Mouse (Mus musculus): Measurements from ENCODE around the gene Glg1. TPM values are rescaled to one million over a fixed set of nuclear protein-coding genes. Genes with fewer than 3 reads are reported as not detected.

Glg1 gene
- total and polyA plus RNA-seq, 3 experiments, result 15.9 to 37.2 (median 34.3) TPM

- TF ChIP-seq NRF1 (IDR thresholded peaks at IDR 0.05; ENCODE audit: insufficient read depth, low read depth, low read length, poor library complexity, severe bottlenecking), result no peak
- TF ChIP-seq E2F4 (IDR thresholded peaks at IDR 0.05; ENCODE audit: borderline replicate concordance, low read depth, low read length), result no peak
- no peak for TF ChIP-seq ZKSCAN1 (IDR thresholded peaks at IDR 0.05; ENCODE audit: low read depth, low read length)
- no peak for TF ChIP-seq UBTF (IDR thresholded peaks at IDR 0.05; ENCODE audit: borderline replicate concordance, insufficient read depth, low read depth, low read length)
- no peak for TF ChIP-seq ETS1 (IDR thresholded peaks at IDR 0.05; ENCODE audit: low read depth, low read length)
- no peak for TF ChIP-seq GABPA (IDR thresholded peaks at IDR 0.05; ENCODE audit: low read depth, low read length)
- no peak for TF ChIP-seq KAT2A (conservative IDR thresholded peaks at IDR 0.05; ENCODE audit: low read depth, low read length)
- no peak for TF ChIP-seq HCFC1 (IDR thresholded peaks at IDR 0.05; ENCODE audit: low read depth, low read length)
- no peak for TF ChIP-seq MAX (IDR thresholded peaks at IDR 0.05; ENCODE audit: low read length)
- TF ChIP-seq ZC3H11A (IDR thresholded peaks at IDR 0.05; ENCODE audit: low read depth, low read length), result no peak
- TF ChIP-seq MYB (IDR thresholded peaks at IDR 0.05; ENCODE audit: low read depth, low read length), result no peak
- no peak for TF ChIP-seq RAD21 (IDR thresholded peaks at IDR 0.05; ENCODE audit: low read depth, low read length)
- TF ChIP-seq MAZ (IDR thresholded peaks at IDR 0.05; ENCODE audit: low read depth, low read length), result no peak
- no peak for TF ChIP-seq MAFK (IDR thresholded peaks at IDR 0.05; ENCODE audit: borderline replicate concordance, low read depth, low read length)
- TF ChIP-seq MYC (IDR thresholded peaks at IDR 0.05; ENCODE audit: low read depth, low read length), result no peak
- no peak for TF ChIP-seq BHLHE40 (IDR thresholded peaks at IDR 0.05; ENCODE audit: borderline replicate concordance, low read depth, low read length)
- TF ChIP-seq SIN3A (IDR thresholded peaks at IDR 0.05; ENCODE audit: low read length), result no peak
- no peak for TF ChIP-seq SMC3 (IDR thresholded peaks at IDR 0.05; ENCODE audit: low read depth, low read length)
- no peak for TF ChIP-seq POLR2AphosphoS2 (IDR thresholded peaks at IDR 0.05; ENCODE audit: low read length)
- TF ChIP-seq POLR2AphosphoS5 (IDR thresholded peaks at IDR 0.05; ENCODE audit: borderline replicate concordance, low read depth, low read length), result no peak
- Histone ChIP-seq H3K9me3 (replicated peaks; ENCODE audit: insufficient read depth, low read length) (no peaks in the 10 kb centered on the region), H3K4me1 (ENCODE audit: control insufficient read depth in 1 of 2, insufficient read depth in 2 of 2, low read length in 2 of 2) (no peaks in the 10 kb centered on the region), H3K9ac (ENCODE audit: control insufficient read depth, low read depth, low read length, poor library complexity, severe bottlenecking) (no peak overlapping the region), H3K79me2 (ENCODE audit: control insufficient read depth, insufficient read depth, low read length, poor library complexity) (no peaks in the 10 kb centered on the region), H3K27me3 (ENCODE audit: control insufficient read depth in 1 of 2, insufficient read depth in 2 of 2, low read length in 2 of 2) (no peaks in the 10 kb centered on the region), H3K36me3 (ENCODE audit: control insufficient read depth in 1 of 2, insufficient read depth in 2 of 2, low read length in 2 of 2) (peaks cover 0 to 2% of the 10 kb centered on the region in 2 experiments; a peak in 1 of 4 replicates), H3K27ac (ENCODE audit: control insufficient read depth, low read depth, low read length) (no peak overlapping the region), H3K4me3 (ENCODE audit: control insufficient read depth in 1 of 2, insufficient read depth in 1 of 2, low read depth in 2 of 2, low read length in 2 of 2) (no peak overlapping the region)
- no peak for DNase-seq (ENCODE audit: low read depth, low spot score)
These were observed 128.3 kb downstream of the Glg1 start for GRCm38 (mm10) chr8:111130756-111131155.

- peaks cover 0 to 13% of the 10 kb centered on the region in 2 experiments; a peak in 2 of 4 replicates for H3K36me3 ChIP-seq (ENCODE audit: control insufficient read depth in 1 of 2, insufficient read depth in 2 of 2, low read length in 2 of 2)
- DNase-seq (ENCODE audit: low read depth, low spot score), result no peak
These were observed 139.5 kb downstream of the Glg1 start for GRCm38 (mm10) chr8:111119481-111119880.

More at GRCm38 (mm10) chr8:111119481-111119880, 139.5 kb downstream of the Glg1 start:
- Histone ChIP-seq H3K9ac (ENCODE audit: control insufficient read depth, low read depth, low read length, poor library complexity, severe bottlenecking) (no peak overlapping the region), H3K4me3 (ENCODE audit: control insufficient read depth in 1 of 2, insufficient read depth in 1 of 2, low read depth in 2 of 2, low read length in 2 of 2) (no peak overlapping the region), H3K27ac (ENCODE audit: control insufficient read depth, low read depth, low read length) (no peak overlapping the region), H3K9me3 (replicated peaks; ENCODE audit: insufficient read depth, low read length) (no peaks in the 10 kb centered on the region), H3K4me1 (ENCODE audit: control insufficient read depth in 1 of 2, insufficient read depth in 2 of 2, low read length in 2 of 2) (no peaks in the 10 kb centered on the region), H3K79me2 (ENCODE audit: control insufficient read depth, insufficient read depth, low read length, poor library complexity) (no peaks in the 10 kb centered on the region), H3K27me3 (ENCODE audit: control insufficient read depth in 1 of 2, insufficient read depth in 2 of 2, low read length in 2 of 2) (no peaks in the 10 kb centered on the region)
- TF ChIP-seq USF1 (IDR thresholded peaks at IDR 0.05; ENCODE audit: low read depth, low read length) (no peak), POLR2AphosphoS5 (IDR thresholded peaks at IDR 0.05; ENCODE audit: borderline replicate concordance, low read depth, low read length) (no peak), MXI1 (IDR thresholded peaks at IDR 0.05; ENCODE audit: low read depth, low read length) (no peak), GABPA (IDR thresholded peaks at IDR 0.05; ENCODE audit: low read depth, low read length) (no peak), MAZ (IDR thresholded peaks at IDR 0.05; ENCODE audit: low read depth, low read length) (no peak), CHD2 (IDR thresholded peaks at IDR 0.05; ENCODE audit: low read length) (no peak), GATA1 (IDR thresholded peaks at IDR 0.05; ENCODE audit: low read depth, low read length) (no peak), MEF2A (IDR thresholded peaks at IDR 0.05; ENCODE audit: extremely low read depth, insufficient replicate concordance, low read depth, low read length, poor library complexity, severe bottlenecking) (no peak), KAT2A (conservative IDR thresholded peaks at IDR 0.05; ENCODE audit: low read depth, low read length) (no peak), MYC (IDR thresholded peaks at IDR 0.05; ENCODE audit: low read depth, low read length) (no peak), ZMIZ1 (IDR thresholded peaks at IDR 0.05; ENCODE audit: low read depth, low read length) (no peak)
